Mouse (Mus musculus) hindbrain, embryonic 13.5 days (tissue): ENCODE measurements around the gene Ptk7. TPM values are rescaled to one million over a fixed set of nuclear protein-coding genes. Genes with fewer than 3 reads are reported as not detected.

Experiments
- ATAC-seq: fragments of 200-750 bp; cut with Nextera tagmentation; 2 replicates; pipeline ENCODE4 v1.8.0; 2017; ENCODE audit warnings: moderate TSS enrichment; ENCODE audit not compliant: low FRiP score
- H3K27ac ChIP-seq: fragments of 300-500 bp; sonication (generic); 2 replicates; pipeline ENCODE4 v1.5.1; 2015; ENCODE audit warnings: inconsistent platforms, mild to moderate bottlenecking, moderate library complexity
- H3K27me3 ChIP-seq: fragments of 300-500 bp; sonication (generic); 2 replicates; pipeline ENCODE4 v1.6.1; 2015; ENCODE audit warnings: mild to moderate bottlenecking, inconsistent platforms
- H3K36me3 ChIP-seq: fragments of 300-500 bp; sonication (generic); 2 replicates; pipeline ENCODE4 v1.6.1; 2015; ENCODE audit warnings: mild to moderate bottlenecking, inconsistent platforms
- H3K4me1 ChIP-seq: fragments of 300-500 bp; sonication (generic); replicated peaks from 2 replicates; pipeline ENCODE4 v1.6.1; 2015; ENCODE audit warnings: inconsistent platforms
- H3K4me2 ChIP-seq: fragments of 300-500 bp; sonication (generic); 2 replicates; pipeline ENCODE4 v1.6.1; 2015; ENCODE audit warnings: inconsistent platforms, mild to moderate bottlenecking, moderate library complexity
- H3K4me3 ChIP-seq: fragments of 300-500 bp; sonication (generic); 2 replicates; pipeline ENCODE4 v1.5.1; 2015; ENCODE audit warnings: mild to moderate bottlenecking, inconsistent platforms
- H3K9ac ChIP-seq: fragments of 300-500 bp; sonication (generic); 2 replicates; pipeline ENCODE4 v1.6.1; 2015; ENCODE audit warnings: mild to moderate bottlenecking, inconsistent platforms
- H3K9me3 ChIP-seq: fragments of 300-500 bp; sonication (generic); 2 replicates; pipeline ENCODE4 v1.6.1; 2016; ENCODE audit warnings: inconsistent platforms
- WGBS: fragments of 180-500 bp; shearing (Covaris S2); methylation state at CpG from one replicate; pipeline ENCODE4 v1.1.7; 2015; 5-methylcytosine and 5-hydroxymethylcytosine counted together
- polyA plus RNA-seq: library from polyadenylated mRNA; unstranded; fragments of >200 nt; fragmentation: Nextera tagmentation; extraction: Ambion mirVana; gene quantifications from 2 replicates; pipeline ENCODE4 v1.2.1, GENCODE M21; 2015

The Ptk7 gene
- polyA plus RNA-seq, 1 experiment from 2014 or later, result 40.7 TPM

DNA sequence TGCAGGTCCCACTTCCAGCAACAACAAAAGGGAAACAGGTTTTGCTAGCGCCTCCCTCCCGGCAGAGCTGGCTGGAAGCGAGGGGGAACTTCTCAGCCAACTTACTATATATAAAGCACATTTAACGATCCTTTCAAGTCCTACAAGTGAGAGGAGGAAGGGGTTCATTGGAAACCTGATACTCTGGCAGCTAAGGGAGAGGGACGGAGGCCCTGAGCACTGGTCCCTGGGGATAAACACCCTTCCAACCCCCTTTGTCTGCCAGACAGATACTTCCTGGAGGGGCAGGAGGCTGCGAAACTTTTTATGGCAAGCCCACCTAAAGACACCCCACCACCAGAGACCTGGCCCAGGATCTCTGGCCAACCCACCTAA is 10.9 kb downstream of the Ptk7 start:
- ATAC-seq, result no peak
- H3K4me2 ChIP-seq, result peak overlapping the region; percentile 38
- H3K36me3 ChIP-seq, result no peaks in the 10 kb centered on the region
- H3K4me3 ChIP-seq, result no peak overlapping the region
- H3K4me1 ChIP-seq, result peaks cover 74% of the 10 kb centered on the region
- WGBS, result 17% methylated on average over 6 of the region's 6 CpGs
- peak overlapping the region; percentile 65 for H3K9ac ChIP-seq
- no peaks in the 10 kb centered on the region for H3K9me3 ChIP-seq
- no peaks in the 10 kb centered on the region for H3K27me3 ChIP-seq
- H3K27ac ChIP-seq, result peak overlapping the region; percentile 88

GRCm38 (mm10) chr17:46617799-46618198 is 11.5 kb downstream of the Ptk7 start:
- Histone ChIP-seq H3K4me1 (peaks cover 76% of the 10 kb centered on the region), H3K27me3 (no peaks in the 10 kb centered on the region), H3K4me3 (no peak overlapping the region), H3K27ac (no peak overlapping the region), H3K9ac (no peak overlapping the region), H3K9me3 (no peaks in the 10 kb centered on the region), H3K36me3 (no peaks in the 10 kb centered on the region), H3K4me2 (0 out of 2 replicates have a peak overlapping the region, but pooled peaks have one; percentile 38)
- 70% methylated on average over 12 of the region's 12 CpGs for WGBS
- no peak for ATAC-seq

DNA sequence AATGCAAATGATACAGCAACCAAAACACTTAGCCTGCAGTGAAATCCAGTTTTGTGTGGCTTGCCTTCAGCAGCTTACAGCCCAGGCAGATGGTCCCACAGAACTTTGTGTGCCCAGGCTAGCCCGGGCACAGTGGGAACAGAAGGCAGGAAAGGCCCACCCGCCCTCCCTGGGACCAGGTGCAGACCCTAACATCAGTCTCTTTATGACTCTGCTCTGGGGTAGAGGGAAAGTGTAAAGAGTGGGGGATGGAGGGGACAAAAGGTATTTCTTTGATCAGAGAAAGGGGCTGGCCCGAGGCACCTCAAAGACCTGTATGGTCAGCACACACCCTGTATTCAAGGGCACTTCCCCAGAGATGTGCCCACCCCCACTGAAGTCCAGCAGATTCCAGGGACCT is 16.1 kb downstream of the Ptk7 start:
- no peaks in the 10 kb centered on the region for H3K27me3 ChIP-seq
- no peaks in the 10 kb centered on the region for H3K9me3 ChIP-seq
- no peak overlapping the region for H3K4me3 ChIP-seq
- 0 out of 2 replicates have a peak overlapping the region, but pooled peaks have one; percentile 48 for H3K27ac ChIP-seq
- peak overlapping the region; percentile 53 for H3K9ac ChIP-seq
- 51% methylated on average over 3 of the region's 3 CpGs for WGBS
- H3K4me1 ChIP-seq, result peaks cover 58% of the 10 kb centered on the region
- no peak for ATAC-seq
- no peak overlapping the region for H3K4me2 ChIP-seq
- no peaks in the 10 kb centered on the region for H3K36me3 ChIP-seq

GRCm38 (mm10) chr17:46612820-46613219 is 16.5 kb downstream of the Ptk7 start:
- Histone ChIP-seq H3K4me3 (no peak overlapping the region), H3K27me3 (no peaks in the 10 kb centered on the region), H3K36me3 (no peaks in the 10 kb centered on the region), H3K9me3 (no peaks in the 10 kb centered on the region), H3K9ac (no peak overlapping the region), H3K4me2 (no peak overlapping the region), H3K4me1 (peaks cover 56% of the 10 kb centered on the region), H3K27ac (no peak overlapping the region)
- WGBS, result 41% methylated on average over 4 of the region's 4 CpGs
- no peak for ATAC-seq

GRCm38 (mm10) chr17:46612189-46612588 is 17.1 kb downstream of the Ptk7 start:
- ATAC-seq, result no peak
- peaks cover 50% of the 10 kb centered on the region for H3K4me1 ChIP-seq
- no peak overlapping the region for H3K27ac ChIP-seq
- no peak overlapping the region for H3K9ac ChIP-seq
- WGBS, result 62% methylated on average over 2 of the region's 2 CpGs
- H3K4me2 ChIP-seq, result no peak overlapping the region
- no peaks in the 10 kb centered on the region for H3K9me3 ChIP-seq
- no peaks in the 10 kb centered on the region for H3K27me3 ChIP-seq
- H3K4me3 ChIP-seq, result no peak overlapping the region
- no peaks in the 10 kb centered on the region for H3K36me3 ChIP-seq

- no peaks in the 10 kb centered on the region for H3K36me3 ChIP-seq
- H3K4me2 ChIP-seq, result no peak overlapping the region
- H3K27me3 ChIP-seq, result no peaks in the 10 kb centered on the region
- no peak overlapping the region for H3K9ac ChIP-seq
- H3K27ac ChIP-seq, result no peak overlapping the region
- no peak for ATAC-seq
- H3K9me3 ChIP-seq, result no peaks in the 10 kb centered on the region
- WGBS, result 97% methylated on average over 6 of the region's 6 CpGs
- H3K4me3 ChIP-seq, result no peak overlapping the region
- H3K4me1 ChIP-seq, result peaks cover 43% of the 10 kb centered on the region
Measured at GRCm38 (mm10) chr17:46611316-46611715, 18.0 kb downstream of the Ptk7 start.

DNA sequence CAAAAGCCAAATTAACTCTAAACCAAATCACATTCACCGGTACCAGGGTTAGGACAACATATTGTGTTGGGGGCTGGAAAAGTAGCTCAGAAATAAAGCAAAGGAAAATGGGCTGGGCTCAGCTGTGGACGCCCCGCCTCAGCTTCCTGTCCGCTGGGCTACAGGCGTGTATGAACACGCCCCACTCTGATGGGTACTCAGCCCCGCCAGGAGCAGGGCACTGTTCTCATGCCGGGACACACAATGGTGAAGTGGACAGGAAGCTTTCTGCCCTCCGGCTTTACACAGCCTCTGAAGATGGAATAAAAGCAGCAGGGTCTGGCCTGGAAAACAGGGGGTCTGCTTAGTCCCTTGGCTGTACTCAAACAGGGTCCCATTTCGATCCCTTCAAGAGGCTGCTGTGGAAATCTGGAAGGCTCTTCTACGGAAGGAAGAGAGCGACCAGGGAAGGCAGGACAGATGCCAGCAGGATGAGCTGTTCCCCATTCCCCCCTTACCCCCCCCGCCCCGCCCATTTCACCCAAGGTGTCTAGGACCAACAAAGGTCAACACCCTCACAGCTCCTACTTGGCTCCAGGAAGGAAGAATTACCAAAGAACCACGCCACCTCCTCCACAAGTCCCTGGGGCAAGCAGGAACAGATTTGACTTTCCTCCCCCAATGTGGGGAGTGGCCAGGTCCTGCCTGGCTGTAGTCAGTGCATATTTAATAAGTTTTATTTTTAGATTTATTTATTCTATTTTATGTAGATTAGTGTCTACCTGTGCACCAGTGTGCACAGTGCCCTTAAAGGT is 19.4 kb downstream of the Ptk7 start:
- ATAC-seq, result no peak
- H3K9me3 ChIP-seq, result no peaks in the 10 kb centered on the region
- WGBS, result 68% methylated on average over 15 of the region's 15 CpGs
- no peaks in the 10 kb centered on the region for H3K36me3 ChIP-seq
- no peak overlapping the region for H3K4me2 ChIP-seq
- H3K4me1 ChIP-seq, result peaks cover 53% of the 10 kb centered on the region
- no peak overlapping the region for H3K9ac ChIP-seq
- no peaks in the 10 kb centered on the region for H3K27me3 ChIP-seq
- H3K4me3 ChIP-seq, result no peak overlapping the region
- peak overlapping the region; percentile 23; the same call in 1 of the 2 replicates for H3K27ac ChIP-seq

- Histone ChIP-seq H3K4me1 (peaks cover 33% of the 10 kb centered on the region), H3K4me2 (no peak overlapping the region), H3K9me3 (no peaks in the 10 kb centered on the region), H3K4me3 (no peak overlapping the region), H3K27ac (peak overlapping the region; percentile 46; the same call in 1 of the 2 replicates), H3K9ac (no peak overlapping the region), H3K36me3 (no peaks in the 10 kb centered on the region), H3K27me3 (no peaks in the 10 kb centered on the region)
- no peak for ATAC-seq
- 72% methylated on average over 12 of the region's 12 CpGs for WGBS
Measured at GRCm38 (mm10) chr17:46605987-46606386, 23.3 kb downstream of the Ptk7 start.

- no peaks in the 10 kb centered on the region for H3K27me3 ChIP-seq
- H3K4me1 ChIP-seq, result peaks cover 27% of the 10 kb centered on the region
- 0 out of 2 replicates have a peak overlapping the region, but pooled peaks have one; percentile 19 for H3K9ac ChIP-seq
- WGBS, result 32% methylated on average over 5 of the region's 5 CpGs
- peak overlapping the region; percentile 62 for H3K27ac ChIP-seq
- no peaks in the 10 kb centered on the region for H3K36me3 ChIP-seq
- no peak overlapping the region for H3K4me2 ChIP-seq
- no peak overlapping the region for H3K4me3 ChIP-seq
- no peak for ATAC-seq
- H3K9me3 ChIP-seq, result no peaks in the 10 kb centered on the region
Measured at GRCm38 (mm10) chr17:46605126-46605525, 24.2 kb downstream of the Ptk7 start.

GRCm38 (mm10) chr17:46603229-46603628 is 26.1 kb downstream of the Ptk7 start:
- no peak overlapping the region for H3K9ac ChIP-seq
- 98% methylated on average over 4 of the region's 4 CpGs for WGBS
- no peaks in the 10 kb centered on the region for H3K36me3 ChIP-seq
- no peak overlapping the region for H3K27ac ChIP-seq
- no peak for ATAC-seq
- no peaks in the 10 kb centered on the region for H3K27me3 ChIP-seq
- H3K4me3 ChIP-seq, result no peak overlapping the region
- peaks cover 20% of the 10 kb centered on the region for H3K4me1 ChIP-seq
- no peak overlapping the region for H3K4me2 ChIP-seq
- no peaks in the 10 kb centered on the region for H3K9me3 ChIP-seq

DNA sequence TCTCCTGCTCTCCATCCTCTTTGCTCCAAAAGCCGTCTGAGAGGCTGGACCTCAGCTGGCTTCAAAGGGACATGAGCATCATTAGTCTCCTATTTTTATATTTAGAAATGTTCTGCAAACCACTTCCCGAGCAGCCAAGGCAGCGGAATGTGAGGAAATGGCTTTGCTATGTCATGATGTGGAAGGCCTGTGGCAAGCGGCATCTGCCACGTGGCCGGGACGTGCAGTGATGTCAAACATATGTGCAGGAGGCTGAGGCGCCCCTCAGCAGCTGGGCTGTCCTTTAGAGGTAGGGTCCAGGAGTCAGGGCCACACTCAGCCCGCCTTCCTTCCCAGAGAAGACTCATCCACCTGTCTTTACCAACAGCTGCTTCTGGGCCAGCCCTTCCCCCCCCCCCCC is 27.1 kb downstream of the Ptk7 start:
- H3K9me3 ChIP-seq, result no peaks in the 10 kb centered on the region
- H3K36me3 ChIP-seq, result no peaks in the 10 kb centered on the region
- no peak overlapping the region for H3K4me2 ChIP-seq
- no peak overlapping the region for H3K4me3 ChIP-seq
- peaks cover 18% of the 10 kb centered on the region for H3K4me1 ChIP-seq
- no peaks in the 10 kb centered on the region for H3K27me3 ChIP-seq
- H3K27ac ChIP-seq, result no peak overlapping the region
- H3K9ac ChIP-seq, result no peak overlapping the region
- 78% methylated on average over 9 of the region's 9 CpGs for WGBS
- no peak for ATAC-seq

- Histone ChIP-seq H3K4me1 (peaks cover 13% of the 10 kb centered on the region), H3K4me2 (no peak overlapping the region), H3K9me3 (no peaks in the 10 kb centered on the region), H3K27me3 (no peaks in the 10 kb centered on the region), H3K27ac (no peak overlapping the region), H3K36me3 (no peaks in the 10 kb centered on the region), H3K4me3 (no peak overlapping the region), H3K9ac (no peak overlapping the region)
- ATAC-seq, result no peak
- WGBS, result 95% methylated on average over 2 of the region's 2 CpGs
Measured at GRCm38 (mm10) chr17:46600569-46600968, 28.7 kb downstream of the Ptk7 start.

DNA sequence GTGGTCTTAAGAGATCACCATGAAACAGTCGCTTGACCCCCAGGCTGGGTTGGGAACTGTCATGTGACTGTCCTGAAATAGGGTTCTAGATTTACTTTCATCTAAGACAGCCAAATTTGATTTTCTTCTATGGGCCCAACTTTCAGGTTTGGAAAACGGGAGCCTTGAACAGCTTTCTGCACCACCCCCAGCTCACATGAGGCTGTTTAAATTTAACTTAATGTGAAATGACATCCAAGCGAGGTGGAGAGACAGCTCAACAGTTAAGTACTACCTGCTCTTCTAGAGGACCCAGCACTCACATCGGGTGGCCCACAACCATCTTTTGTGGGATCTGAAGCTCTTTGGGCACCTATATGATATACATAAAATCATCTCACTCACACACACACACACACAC is 30.3 kb downstream of the Ptk7 start:
- Histone ChIP-seq H3K9me3 (no peaks in the 10 kb centered on the region), H3K4me3 (no peak overlapping the region), H3K4me2 (no peak overlapping the region), H3K36me3 (no peaks in the 10 kb centered on the region), H3K27me3 (no peaks in the 10 kb centered on the region), H3K9ac (no peak overlapping the region), H3K4me1 (peaks cover 9% of the 10 kb centered on the region), H3K27ac (no peak overlapping the region)
- 85% methylated on average over 4 of the region's 4 CpGs for WGBS
- no peak for ATAC-seq
